Mouse (Mus musculus) activated CD4-positive, CD25-positive, alpha-beta regulatory T cell, adult 4 months (primary cell): Measurements from ENCODE around the gene Usp39. TPM values are rescaled to one million over a fixed set of nuclear protein-coding genes. Genes with fewer than 3 reads are reported as not detected.

Experiments used
- ATAC-seq: one replicate; pipeline ENCODE4 v1.8.0; 2017
- polyA plus RNA-seq, 2 experiments: library from polyadenylated mRNA; unstranded; fragments of 100-300 nt; shearing (Covaris generic); gene quantifications; one replicate each; pipeline ENCODE4 v1.2.1; 2017

The Usp39 gene
- polyA plus RNA-seq, 2 experiments from 2014 or later = 21.3 to 26.5 TPM

DNA sequence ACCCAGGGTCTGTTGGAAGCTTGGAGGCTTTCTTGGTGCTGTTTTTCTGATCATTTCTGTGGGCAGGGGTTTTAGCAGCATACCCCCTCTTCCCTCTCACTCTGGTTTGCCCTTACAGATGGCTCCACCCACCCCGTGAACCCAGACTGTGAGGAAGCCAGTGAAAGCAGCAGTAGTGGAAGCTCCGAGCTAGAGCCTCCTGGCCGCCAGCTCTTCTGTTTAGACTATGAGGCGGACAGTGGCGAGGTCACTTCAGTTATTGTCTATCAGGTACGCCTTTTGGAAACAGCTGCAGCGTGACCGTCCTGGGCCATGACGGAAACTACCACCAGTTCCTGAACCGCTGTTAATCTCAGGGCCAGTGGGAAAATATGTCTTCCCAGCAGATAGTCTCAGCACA, 3.4 kb upstream of the Usp39 start:
- no peak for ATAC-seq

DNA sequence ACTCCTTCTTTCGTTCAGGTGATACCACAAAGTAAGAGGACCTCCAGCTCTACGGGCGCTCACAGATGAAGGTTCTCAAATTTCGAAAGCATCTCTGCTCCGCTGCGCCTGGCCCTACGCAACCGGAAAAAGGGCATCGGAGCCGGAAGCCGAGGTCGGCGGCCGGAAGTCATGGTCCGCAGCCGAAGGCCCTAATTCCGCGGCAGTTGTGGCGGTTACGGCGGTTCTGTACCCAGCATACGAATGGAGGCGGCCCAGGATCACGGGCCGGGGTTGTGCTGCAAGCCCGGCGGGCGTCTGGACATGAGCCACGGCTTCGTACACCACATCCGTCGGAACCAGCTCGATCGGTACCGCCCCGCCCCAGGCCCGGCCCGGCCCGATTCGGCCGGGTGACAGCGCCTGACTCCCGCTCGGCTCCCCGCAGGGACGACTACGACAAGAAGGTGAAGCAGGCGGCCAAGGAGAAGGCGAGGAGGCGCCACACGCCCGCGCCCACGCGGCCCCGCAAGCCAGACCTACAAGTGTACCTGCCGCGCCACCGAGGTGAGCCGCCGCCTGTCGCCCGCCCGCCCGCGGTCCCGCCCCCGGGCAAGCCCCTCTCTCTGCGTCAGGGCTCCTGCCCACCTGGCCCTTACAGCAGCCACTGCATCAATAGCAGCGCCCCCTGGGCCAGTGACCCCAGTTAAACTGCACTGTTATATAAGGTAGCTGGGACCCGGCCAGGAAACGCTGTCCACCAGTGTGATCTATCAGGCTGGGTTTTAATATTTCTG, 2.4 kb upstream of the Usp39 start, which contains the start of gene 0610030E20Rik:
Gene 0610030E20Rik, plus strand, starts transcription at position 152 of the 776 bp plus-strand sequence.
- peak; percentile 55 for ATAC-seq

DNA sequence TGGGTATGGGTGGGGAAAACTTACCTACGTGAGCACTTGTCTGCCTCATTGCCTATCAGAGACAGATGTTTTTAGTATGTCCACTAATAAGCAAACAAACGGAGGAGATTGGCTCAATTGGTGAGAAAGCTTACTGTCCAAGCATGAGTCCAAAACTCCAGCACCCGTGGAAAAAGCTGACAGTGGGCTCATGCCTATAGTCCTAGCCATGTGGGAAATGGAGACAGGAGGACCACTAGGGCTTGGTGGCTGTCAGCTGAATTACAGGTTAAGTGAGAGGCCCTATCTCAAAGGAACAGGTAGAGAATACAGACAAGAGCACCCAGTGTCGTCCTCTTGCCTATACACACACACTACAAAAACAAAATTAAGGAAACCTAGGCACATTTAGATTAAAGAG, 1.3 kb upstream of the Usp39 start:
- ATAC-seq = no peak

DNA sequence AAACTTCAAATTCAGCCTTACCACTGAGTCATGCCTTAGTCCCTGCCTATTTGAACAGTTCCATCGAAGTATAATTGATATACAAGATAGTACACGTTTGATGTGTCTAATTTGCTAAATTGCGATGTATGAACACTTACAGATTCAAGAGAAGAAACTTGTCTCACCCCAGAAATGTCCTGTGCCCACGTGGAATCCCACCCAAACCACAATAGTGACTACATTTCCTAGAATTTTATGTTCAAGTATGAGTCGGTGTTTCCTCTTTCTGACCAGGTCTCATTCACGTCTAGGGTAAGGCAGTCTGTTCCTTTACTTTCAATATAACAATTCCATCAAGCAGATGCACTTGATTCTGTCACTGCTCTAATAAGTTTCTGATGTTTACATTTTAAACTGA, 649 bp upstream of the Usp39 start:
- ATAC-seq = peak; percentile 0

DNA sequence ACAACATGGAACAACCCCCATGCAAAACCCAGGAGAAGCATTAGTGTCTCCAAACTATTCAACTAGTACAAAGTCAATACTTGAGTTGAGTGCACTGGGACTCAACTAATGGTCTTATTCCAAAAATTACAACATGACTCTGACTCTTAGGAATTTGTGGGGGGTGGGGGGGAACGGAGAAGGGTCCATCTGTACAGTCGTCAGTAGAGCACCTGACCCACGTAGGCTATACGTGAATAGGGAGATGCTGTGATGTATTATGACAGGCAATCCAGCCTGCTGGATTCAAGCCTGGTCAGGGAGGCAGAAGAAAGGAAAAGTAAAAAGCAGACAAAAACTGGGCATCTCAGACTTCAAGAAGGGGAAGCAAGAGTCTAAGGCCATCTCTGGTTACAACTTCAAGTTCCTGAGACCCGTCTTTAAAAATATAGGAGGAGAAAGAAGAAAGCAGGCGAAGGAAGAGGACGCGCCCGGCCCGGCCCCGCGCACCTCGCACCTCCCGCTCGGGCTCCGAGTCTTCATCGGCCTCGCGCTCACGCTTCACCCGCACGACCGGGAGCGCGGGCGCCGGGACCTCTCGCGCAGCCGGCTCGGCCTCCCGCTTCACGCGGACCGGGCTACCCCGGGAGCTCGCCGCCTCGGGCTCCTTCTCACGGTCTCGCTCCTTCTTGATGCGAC, 449 bp downstream of the Usp39 start:
- ATAC-seq = peak; percentile 31

DNA sequence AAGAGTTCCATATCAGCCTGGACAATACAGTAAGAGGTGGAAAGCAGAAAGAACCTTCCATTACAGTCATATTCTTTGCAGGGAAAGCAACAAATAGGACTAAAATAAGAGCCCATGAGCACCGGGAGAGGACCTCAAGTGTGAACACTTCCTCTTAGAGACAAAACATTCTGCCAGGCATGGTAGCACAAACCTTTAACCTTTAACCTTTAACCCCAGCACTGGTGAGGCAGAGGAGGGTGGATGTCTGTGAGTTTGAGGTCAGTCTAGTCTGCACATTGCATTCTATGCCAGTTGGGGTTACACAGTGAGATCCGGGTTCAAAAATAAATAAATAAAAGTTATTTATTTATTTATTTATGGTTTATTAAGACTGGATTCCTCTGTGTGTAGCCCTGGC, 4.5 kb downstream of the Usp39 start:
- no peak for ATAC-seq

DNA sequence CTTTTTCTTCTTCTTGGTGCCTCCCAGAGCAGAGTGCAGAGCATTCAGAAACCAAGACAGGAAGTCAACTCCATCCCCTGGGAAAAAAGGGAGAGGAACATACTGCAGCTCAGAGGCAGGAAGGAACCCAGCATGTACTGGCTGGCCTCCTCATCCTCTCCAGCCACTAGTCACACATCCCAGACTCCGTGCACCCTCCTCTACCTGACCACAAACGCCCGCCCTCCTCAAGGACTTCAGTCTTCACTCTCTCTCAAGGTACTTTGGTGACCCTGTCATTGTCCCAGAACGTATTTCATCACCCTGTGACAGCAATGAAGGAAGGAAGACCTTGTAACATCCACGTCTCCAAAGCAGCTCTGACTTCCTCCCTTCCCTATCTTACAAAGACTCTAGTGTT, 11.9 kb downstream of the Usp39 start:
- ATAC-seq = no peak

DNA sequence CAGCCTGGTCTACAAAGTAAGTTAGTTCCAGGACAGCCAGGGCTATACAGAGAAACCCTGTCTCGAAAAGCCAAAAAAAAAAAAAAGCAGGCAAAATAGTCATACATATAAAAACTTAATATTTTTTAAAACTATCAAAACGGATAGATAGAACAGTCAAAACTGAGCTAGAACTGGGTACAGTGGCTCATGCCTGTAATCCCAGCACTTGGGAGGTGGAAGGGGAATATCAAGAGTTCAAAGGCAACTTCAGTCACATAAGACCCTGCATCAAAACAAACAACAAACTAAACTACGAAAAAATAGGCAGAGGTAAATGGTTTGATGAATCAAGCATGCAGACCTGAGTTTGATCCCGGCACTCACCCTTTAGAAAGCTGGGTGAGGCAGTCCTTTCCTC, 14.9 kb downstream of the Usp39 start:
- no peak for ATAC-seq

DNA sequence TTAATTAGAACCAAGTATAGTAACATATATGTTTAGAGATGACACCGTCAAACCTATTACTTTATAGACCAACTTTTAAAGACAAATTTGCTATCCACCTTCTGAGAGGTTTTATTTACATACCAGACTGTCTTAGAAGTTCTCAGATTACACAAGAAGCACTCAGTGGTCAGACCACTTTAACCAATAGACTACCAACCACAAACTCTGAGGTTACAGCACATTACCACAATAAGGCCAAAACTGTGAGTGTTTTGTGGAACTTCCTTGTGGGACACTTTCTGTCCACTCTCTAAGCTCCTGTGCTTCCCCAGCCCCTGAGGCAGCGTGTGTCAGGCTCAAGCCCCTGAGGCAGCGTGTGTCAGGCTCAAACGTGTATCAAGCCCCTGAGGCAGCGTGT, 16.0 kb downstream of the Usp39 start:
- no peak for ATAC-seq

DNA sequence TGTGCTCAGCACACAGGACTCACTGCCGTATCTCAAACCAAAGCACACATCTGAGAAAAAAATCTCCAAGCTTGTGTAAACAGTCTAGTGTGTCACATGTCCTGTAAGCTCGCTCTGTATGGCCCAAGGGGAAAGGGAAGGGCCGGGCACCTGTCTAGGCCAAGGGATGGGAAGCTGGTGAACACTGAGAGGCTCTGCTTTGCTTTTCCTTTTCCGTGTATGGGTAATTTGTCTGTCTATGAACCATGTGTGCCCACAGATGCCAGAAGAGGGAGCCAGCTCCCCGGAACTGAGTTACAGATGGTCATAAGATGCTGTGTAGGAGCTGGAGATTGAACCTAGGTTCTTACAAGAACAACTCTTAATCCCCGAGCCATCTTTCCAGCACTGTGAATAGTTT, 18.7 kb downstream of the Usp39 start:
- peak; percentile 32 for ATAC-seq

DNA sequence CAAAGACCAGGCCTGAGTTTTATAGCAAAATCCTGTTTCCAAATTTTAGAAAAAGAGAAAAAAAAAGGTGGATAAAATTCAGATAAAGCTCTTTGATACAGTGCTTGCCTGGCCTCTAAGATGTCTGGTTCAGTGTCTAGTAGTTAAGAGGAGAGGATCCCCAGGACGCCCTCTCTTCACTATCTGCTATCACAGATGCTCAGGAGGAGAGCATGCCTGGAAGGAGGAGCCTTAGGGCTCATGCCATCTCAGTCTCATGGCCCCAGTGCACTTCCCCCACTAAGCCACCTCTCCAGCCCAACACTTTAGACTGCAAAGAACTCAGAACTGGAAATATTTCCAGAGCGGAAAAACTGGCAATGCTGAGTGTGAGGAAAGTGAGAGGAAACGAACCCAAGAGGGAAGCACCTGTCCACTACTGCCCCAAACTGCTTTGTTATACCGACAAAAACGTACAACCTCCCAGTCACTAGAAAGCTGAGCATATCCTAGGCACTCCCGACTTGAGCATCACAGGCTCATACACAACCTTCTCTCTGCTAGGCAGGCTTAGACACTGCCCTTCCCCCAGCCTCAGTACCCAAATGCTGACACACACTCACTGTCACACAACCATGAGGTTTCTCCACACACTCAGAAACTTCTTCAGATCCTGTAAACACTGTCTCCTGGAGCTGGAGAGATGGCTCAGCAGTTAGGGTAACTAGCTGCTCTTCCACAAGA, 21.0 kb downstream of the Usp39 start:
- no peak for ATAC-seq

DNA sequence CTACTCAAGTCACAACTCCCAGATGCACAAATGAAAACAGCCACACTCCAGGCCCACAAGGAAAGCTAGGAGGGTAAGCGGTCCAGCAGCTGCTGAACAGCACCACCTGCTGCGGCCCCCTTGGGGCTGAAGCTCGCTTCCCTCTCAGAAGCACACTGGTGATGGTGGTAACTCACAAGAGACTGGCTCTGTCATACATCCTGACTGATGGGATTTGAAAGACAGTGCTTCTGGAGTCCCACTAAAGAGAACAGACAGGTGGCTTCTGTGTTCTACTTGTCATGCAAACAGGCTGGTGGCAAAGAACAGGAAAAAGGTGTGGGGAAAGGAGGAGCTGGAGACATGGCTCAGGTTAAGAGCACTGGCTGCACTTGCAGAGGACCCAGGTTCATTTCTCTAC, 22.0 kb downstream of the Usp39 start:
- no peak for ATAC-seq

DNA sequence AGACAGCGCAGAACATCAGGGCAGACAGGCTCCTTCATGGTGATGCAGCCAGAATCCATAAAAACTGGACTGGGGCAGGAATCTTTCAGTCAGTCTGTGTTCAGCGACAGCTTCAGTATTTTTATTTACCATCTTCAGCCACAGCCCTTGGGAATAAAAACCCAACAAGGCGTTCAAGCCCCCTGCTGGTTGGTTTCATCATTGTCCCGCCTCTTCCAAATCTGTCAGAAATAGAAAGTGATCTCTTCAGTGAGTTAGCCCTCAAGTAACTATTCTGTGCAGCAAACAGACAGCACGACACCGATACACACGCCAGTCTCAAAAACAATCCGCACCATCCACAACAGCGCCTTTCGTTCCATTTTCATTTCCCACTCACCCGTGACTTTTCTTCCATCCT, 26.0 kb downstream of the Usp39 start:
- ATAC-seq = no peak

DNA sequence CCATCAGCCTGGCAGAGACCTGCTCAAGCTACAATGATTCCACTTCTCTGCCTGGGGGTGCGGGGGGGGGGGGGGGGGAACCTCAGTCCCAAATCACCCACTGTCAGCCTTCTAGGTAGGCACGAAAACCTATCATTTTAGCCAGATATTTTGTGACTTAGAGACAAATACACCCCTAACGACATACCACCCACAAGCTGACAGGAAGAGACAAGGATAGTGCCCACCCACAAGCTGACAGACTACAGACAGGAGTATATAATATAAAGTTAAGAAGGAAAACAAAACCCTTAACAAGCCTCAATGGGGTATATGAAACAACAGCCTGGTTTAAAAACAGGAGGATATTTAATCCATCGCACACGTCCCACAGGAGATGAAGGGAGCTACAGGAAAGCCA, 26.5 kb downstream of the Usp39 start:
- ATAC-seq = no peak

DNA sequence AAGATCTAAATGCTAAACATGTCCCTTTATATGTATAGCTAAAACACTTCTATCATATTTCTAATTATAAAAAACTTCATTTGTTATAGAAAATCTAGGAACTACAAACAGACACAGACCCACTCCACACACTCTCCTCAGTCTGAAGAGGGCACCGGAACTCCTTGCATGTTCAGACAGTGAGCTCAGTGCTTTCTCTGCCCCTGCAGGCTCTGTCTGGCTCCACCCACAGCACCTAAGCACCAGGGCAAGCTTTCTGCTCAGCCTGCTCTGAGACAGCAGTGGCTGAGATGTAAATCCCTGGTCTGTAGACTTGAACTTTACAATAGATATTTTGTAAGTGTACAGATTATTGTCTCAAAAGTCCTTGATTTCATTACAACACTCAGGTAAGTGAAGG, 28.9 kb downstream of the Usp39 start:
- ATAC-seq = no peak

DNA sequence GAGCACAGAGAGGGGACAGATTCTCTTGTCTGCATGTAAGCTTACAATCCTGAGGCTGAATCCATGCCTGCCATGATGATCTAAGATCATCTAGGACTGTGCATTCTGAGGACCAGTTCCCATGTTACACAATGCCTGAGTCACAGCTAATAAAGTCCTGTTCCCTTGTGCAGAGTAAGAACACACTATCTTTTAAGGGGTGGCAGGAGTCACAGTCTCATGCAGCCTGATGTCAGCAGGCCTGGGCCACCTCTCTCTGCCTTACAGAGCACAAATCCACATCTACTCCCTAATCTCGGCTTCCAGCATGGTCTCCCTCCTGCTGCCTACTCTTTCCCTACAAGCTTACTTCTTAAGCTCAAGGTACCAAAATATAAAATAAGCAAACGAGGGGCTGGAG, 29.6 kb downstream of the Usp39 start:
- no peak for ATAC-seq

DNA sequence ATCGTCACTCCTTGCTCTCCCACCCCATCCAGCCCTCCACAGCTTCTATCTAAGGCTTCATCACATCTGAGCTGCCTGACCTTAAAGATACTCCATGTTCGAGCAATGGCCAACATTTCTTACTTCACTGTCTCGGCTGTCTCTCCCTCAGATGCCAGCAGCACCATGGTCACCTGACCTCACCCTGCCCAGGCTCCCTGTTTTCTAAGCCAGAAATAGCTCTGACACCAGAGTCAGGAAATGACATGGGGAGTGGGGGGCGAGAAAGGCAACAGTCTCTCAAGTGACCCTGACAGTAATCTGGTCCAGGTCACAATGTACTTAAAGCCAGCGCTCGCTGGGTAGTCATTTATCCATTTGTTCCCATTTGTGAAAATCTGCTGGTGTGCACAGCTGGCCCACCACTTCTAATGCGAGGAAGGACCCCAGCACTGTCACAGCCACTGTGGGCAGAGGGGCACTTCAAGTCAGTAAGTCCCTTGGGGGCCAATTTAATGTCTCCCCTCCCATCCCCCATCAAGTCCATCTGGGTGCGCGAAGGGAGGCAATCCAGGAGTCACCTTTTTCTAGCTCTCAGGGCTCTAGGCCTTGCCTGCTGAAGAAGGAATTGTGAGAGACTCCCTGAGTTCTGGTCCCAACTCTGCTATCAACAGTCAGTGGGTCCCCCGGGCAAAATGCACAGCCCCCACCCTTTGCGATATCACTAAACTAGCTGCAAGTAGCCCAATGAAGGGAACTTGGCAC, 31.7 kb downstream of the Usp39 start:
- no peak for ATAC-seq

DNA sequence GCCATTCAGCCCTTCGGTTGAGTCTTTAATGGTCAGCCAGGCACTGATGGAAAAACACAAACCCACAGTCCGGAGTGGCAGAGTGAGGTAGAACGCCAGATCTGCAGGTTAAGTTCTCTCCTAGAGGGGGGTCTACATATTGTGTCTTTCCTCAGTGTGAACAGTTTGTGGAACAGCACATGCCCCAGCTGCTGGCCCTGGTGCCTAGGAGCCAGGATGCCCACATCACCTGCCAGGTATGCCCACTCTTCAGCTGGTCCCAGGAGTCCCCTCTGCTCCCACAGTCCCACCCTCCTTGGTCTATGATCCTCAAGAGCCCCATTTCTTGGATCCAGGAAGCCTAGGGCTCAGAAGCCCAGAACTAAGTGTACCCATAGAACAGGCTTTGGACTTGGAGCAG, 32.8 kb downstream of the Usp39 start:
- no peak for ATAC-seq

DNA sequence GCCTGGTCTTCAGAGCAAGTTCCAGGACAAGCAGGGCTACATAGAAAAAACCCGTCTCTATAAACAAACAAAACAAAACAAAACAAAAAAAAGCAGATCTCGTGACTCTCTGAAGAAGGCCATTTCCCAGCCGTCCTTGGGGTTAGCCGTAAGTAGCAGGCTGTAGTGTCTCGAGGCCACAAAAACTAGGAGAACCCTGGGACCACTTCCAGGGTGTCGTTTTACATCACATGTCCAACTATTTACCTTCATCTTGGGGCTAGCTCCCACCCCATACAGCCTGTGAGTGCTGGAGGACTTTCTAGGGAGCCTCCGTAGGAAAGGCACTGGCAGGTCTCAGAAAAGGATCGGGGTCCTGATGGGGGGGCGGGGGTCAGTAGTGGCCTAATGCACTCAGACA, 41.5 kb downstream of the Usp39 start:
- no peak for ATAC-seq

DNA sequence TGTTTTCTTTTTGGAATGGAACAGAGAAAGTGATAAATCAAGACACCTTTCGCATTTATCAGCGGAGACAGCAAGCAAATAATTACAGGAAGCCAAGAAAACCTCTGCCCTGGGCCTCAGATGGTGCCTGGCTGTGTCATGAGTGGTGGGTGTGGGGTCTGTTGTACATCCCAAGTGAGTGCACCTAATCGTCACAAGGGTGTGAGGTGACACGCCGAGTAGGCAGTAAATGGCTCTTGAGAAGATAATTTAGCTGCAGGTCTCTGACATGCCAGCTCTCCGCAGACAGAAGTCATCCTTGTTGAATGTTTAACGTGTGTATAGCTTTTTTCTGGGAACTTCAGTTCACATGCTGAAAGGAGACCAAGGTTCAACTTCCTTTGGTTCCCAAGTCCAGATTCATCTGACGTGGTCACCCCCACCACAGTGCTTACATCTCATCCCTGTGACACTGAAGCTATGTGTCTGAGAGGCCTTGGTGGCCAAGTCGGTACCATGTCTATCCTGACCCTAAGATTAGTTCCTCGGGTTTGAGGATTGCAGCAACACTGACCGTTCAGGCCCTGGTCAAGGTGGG, 42.5 kb downstream of the Usp39 start:
- ATAC-seq = no peak

DNA sequence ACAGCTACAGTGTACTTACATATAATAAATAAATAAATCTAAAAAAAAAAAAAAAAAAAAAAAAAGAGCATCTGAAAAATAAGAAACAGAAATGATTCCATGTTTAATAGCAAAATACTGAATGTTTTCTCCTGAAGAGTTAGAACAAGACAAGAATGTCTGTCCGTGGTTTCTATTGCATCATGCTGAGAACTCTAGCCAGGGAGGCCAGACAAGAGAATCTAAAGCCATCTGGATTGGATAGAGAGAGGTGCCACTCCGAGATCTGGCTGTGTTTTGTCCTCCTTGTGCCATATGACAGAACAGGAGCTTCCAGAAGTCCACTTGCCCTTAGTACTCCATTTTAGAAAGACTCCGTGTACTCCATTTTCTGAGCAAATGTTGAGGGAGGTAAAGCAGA, 47.2 kb downstream of the Usp39 start:
- ATAC-seq = no peak

DNA sequence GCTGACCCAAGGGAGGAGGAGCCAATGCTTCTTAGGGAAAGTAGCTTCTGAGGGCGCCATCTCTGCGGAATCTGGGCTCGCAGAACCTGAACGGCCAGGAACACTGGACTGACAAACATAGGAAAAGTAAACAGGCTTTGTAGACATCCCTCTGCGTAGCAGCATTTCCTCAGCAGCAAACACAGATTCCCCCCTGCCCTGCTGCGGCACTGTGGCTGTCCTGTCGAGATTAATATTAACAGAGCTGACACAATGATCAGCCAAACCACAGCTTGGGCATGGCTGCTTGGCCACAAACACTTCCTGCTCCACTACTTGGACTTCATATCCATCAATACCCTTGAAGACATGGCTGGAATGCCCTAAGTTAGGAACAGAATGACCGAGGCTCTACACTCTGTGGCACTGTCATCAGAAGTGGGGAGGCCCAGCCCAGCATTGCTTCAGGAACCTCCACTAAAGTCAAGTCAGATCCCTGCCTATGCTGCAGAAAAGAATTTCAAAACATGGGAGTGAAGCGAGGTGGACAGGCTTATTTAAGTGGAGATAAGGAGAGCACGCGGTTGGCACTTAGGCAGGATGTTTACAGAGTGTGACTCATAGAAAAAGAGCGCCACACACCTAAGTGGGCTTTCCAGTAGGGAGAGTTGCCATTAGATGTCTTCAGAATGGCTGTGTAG, 51.9 kb downstream of the Usp39 start:
- no peak for ATAC-seq
